ENCODE assay signal across 9 mouse cellular contexts in the genomic region with DNA sequence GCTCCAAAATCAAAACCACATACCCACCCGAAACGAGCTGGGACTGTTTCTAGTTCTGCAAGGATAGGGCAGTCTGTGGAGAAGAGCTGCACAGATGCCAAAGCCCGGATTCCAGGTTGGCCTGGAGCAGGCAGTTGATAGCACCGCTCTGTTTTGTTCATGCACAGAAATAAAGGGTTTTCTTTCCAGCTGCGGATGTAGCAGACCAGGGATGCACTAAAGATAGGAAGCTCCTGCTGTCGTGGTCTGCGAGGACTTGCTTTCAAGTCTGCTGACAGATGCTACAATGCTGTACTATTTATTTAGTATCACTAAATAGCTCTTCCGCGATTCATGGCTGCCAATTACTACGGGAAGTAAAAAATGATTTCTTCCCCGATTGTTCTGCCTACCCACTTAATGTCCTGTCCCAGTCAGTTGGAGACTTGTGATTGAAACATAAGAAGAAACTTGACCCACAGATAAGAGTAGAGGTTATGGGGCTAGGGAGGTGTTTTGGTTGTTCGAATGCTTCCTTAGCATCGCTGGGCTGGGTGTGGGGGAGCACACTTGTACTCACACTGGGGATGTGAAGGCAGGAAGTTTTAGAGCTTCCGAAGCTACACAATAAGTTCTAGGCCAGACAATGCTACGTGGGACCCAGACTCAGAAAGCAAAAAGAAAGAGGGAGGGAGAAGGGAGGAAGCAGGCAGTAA. TPM values are rescaled to one million over a fixed set of nuclear protein-coding genes. Genes with fewer than 3 reads are reported as not detected.
DNase-seq lines count a peak whose midpoint lies in the region; ATAC-seq lines count a peak whose summit lies in the region.
"Had no signal": no experiment of that assay in that cellular context is flagged by ENCODE, and none has a peak within 500 bp of the region (broad histone marks: within the 10 kb centered on the region; RNA-seq: fewer than 3 reads in every experiment).

No protein-coding gene starts in this region.

- 0 out of 2 replicates have a peak, but pooled peaks cover 3% of the 10 kb centered on the region for H3K4me1 ChIP-seq in neural tube, embryonic 11.5 days (ENCODE audit: control insufficient read depth, insufficient read depth, low read length)
- H3K4me1 ChIP-seq in hindbrain, embryonic 16.5 days (ENCODE audit: control insufficient read depth, insufficient read depth, low read depth, low read length): peaks cover 15% of the 10 kb centered on the region
- peaks cover 8% of the 10 kb centered on the region; the same call in 1 of the 2 replicates for H3K4me1 ChIP-seq in neural tube, embryonic 14.5 days (ENCODE audit: control insufficient read depth, insufficient read depth, low read length)

- peak overlapping the region; percentile 7; the same call in 1 of the 2 replicates for H3K27ac ChIP-seq in neural tube, embryonic 11.5 days (ENCODE audit: low read depth, low read length)
- peak overlapping the region; percentile 68 for H3K27ac ChIP-seq in hindbrain, embryonic 16.5 days (ENCODE audit: low read depth, low read length)
- H3K27ac ChIP-seq in neural tube, embryonic 14.5 days (ENCODE audit: low read depth, low read length): peak overlapping the region; percentile 60

- H3K9ac ChIP-seq in neural tube, embryonic 11.5 days (ENCODE audit: low read length): no peak overlapping the region
- H3K9ac ChIP-seq in hindbrain, embryonic 16.5 days (ENCODE audit: low read depth, low read length): no peak overlapping the region
- no peak overlapping the region; the same call in 1 of the 2 replicates for H3K9ac ChIP-seq in neural tube, embryonic 14.5 days (replicated peaks; ENCODE audit: low read depth, low read length)

- H3K36me3 ChIP-seq in neural tube, embryonic 11.5 days (ENCODE audit: control insufficient read depth, insufficient read depth, low read length): no peaks in the 10 kb centered on the region
- H3K36me3 ChIP-seq in hindbrain, embryonic 16.5 days (ENCODE audit: control insufficient read depth, insufficient read depth, low read length): no peaks in the 10 kb centered on the region
- no peaks in the 10 kb centered on the region for H3K36me3 ChIP-seq in neural tube, embryonic 14.5 days (ENCODE audit: control insufficient read depth, insufficient read depth, low read length)

- H3K4me2 ChIP-seq in neural tube, embryonic 11.5 days (ENCODE audit: low read depth): no peak overlapping the region
- peak overlapping the region; percentile 44 for H3K4me2 ChIP-seq in hindbrain, embryonic 16.5 days (ENCODE audit: low read length)
- H3K4me2 ChIP-seq in neural tube, embryonic 14.5 days (ENCODE audit: low read depth, low read length): peak overlapping the region; percentile 23; the same call in 1 of the 2 replicates

- peak; percentile 14 for DNase-seq in embryo, embryonic 11 days
- DNase-seq in embryo, embryonic 10 days (ENCODE audit: low spot score): no peak
- DNase-seq in neural tube, embryonic 11.5 days (ENCODE audit: low spot score): no peak
- DNase-seq in neural tube, embryonic 10.5 days (ENCODE audit: extremely low spot score, low spot score): no peak
- no peak for DNase-seq in spleen, adult 18-20 months
- DNase-seq: gastrocnemius, postnatal 36 days had no signal

- no peaks in the 10 kb centered on the region for H3K9me3 ChIP-seq in neural tube, embryonic 11.5 days (ENCODE audit: control insufficient read depth, low read length)
- no peaks in the 10 kb centered on the region for H3K9me3 ChIP-seq in hindbrain, embryonic 16.5 days (ENCODE audit: control insufficient read depth, low read length)
- no peaks in the 10 kb centered on the region for H3K9me3 ChIP-seq in neural tube, embryonic 14.5 days (ENCODE audit: control insufficient read depth, low read length)

- ATAC-seq in neural tube, embryonic 11.5 days (ENCODE audit: insufficient read depth, low FRiP score, low TSS enrichment): 0 out of 2 replicates have a peak, but pooled peaks have one; percentile 1
- ATAC-seq in hindbrain, embryonic 16.5 days: peak; percentile 54
- peak; percentile 70 for ATAC-seq in neural tube, embryonic 14.5 days (ENCODE audit: low read depth)
- no peak for ATAC-seq in activated CD4-positive, CD25-positive, alpha-beta regulatory T cell, adult 4 months

- H3K27me3 ChIP-seq in neural tube, embryonic 11.5 days (ENCODE audit: control insufficient read depth, insufficient read depth, low read length): no peaks in the 10 kb centered on the region
- no peaks in the 10 kb centered on the region for H3K27me3 ChIP-seq in hindbrain, embryonic 16.5 days (replicated peaks; ENCODE audit: control insufficient read depth, insufficient read depth, low read length)
- no peaks in the 10 kb centered on the region for H3K27me3 ChIP-seq in neural tube, embryonic 14.5 days (ENCODE audit: control insufficient read depth, insufficient read depth, low read length)

- no peak overlapping the region for H3K4me3 ChIP-seq in neural tube, embryonic 11.5 days (ENCODE audit: low read depth, low read length)
- no peak overlapping the region; the same call in 1 of the 2 replicates for H3K4me3 ChIP-seq in hindbrain, embryonic 16.5 days (ENCODE audit: low read length)
- H3K4me3 ChIP-seq in neural tube, embryonic 14.5 days (ENCODE audit: low read depth, low read length): no peak overlapping the region

- WGBS in neural tube, embryonic 11.5 days: 44% methylated on average over 15 of the region's 15 CpGs
- WGBS in hindbrain, embryonic 16.5 days: 24% methylated on average over 15 of the region's 15 CpGs
- 23% methylated on average over 15 of the region's 15 CpGs for WGBS in neural tube, embryonic 14.5 days

RNA-seq across cellular contexts. Expression of a gene that starts 41.6 kb away (rescaled TPM):
- 24.8 and 26.4 TPM in 2 replicates for polyA plus RNA-seq in neural tube, embryonic 11.5 days (2014; fragmentation: Nextera tagmentation; extraction: Ambion mirVana)
- 21.0 and 23.2 TPM in 2 replicates for polyA plus RNA-seq in hindbrain, embryonic 16.5 days (2015; fragmentation: Nextera tagmentation; extraction: Ambion mirVana)
- polyA plus RNA-seq in neural tube, embryonic 14.5 days (2014; fragmentation: Nextera tagmentation; extraction: Ambion mirVana): 28.9 and 36.0 TPM in 2 replicates
- under 1 TPM in 1 of 2 experiments, not detected in 1; 0.07 TPM for polyA plus RNA-seq in activated CD4-positive, CD25-positive, alpha-beta regulatory T cell, adult 4 months (2017; shearing (Covaris generic))

Comparison
In these comparisons a context has a peak if more than half of its experiments do, and no peak if none do; other contexts are left out.
1. H3K27ac ChIP-seq: peak in every context shown above with its lines; median percentile 68 in hindbrain, embryonic 16.5 days; 60 in neural tube, embryonic 14.5 days; 7 in neural tube, embryonic 11.5 days.
2. RNA of a gene that starts 41.6 kb away (polyA plus RNA-seq): 28.9 to 36.0 TPM in neural tube, embryonic 14.5 days, 24.8 to 26.4 TPM in neural tube, embryonic 11.5 days and 21.0 to 23.2 TPM in hindbrain, embryonic 16.5 days; 0.07 TPM in activated CD4-positive, CD25-positive, alpha-beta regulatory T cell, adult 4 months; every median in the first group is over 10 times any median in the second.